Mouse (Mus musculus) fat pad, adult 2 months (tissue): ENCODE data around the gene Sart1.
A peak's percentile ranks its signal among the peaks of the same experiment; 100 is the strongest.
"Not testable (repeated sequence)": the region's sequence is repeated elsewhere in the genome, so short reads cannot be mapped to it uniquely, and the experiment has no call there.

Experiments
- DNase-seq: peaks from one replicate; pipeline ENCODE4 v3.0.0-alpha.2; 2011; ENCODE audit warnings: low read depth, low spot score; ENCODE audit errors: extremely low read depth

Sart1 gene

DNA sequence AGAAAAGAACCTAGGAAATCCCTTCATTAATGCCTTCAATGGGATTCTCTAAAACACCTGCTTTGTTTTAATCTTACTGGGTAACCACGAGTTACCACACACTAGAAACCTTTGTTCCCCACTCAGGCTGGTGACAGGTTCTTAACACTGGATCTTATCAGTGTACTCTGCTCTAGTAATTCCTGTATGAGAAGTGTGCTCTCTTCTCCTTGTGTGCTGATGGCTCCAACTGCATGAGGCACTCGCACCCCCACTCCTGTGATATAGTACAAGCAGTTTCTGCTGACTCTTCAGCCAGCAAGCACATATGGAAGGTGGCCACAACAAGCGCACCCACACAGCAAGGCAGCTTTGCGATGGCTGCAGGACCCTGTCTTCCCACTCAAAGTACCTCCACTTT is 14.3 kb downstream of the Sart1 start:
- DNase-seq: no peak

DNA sequence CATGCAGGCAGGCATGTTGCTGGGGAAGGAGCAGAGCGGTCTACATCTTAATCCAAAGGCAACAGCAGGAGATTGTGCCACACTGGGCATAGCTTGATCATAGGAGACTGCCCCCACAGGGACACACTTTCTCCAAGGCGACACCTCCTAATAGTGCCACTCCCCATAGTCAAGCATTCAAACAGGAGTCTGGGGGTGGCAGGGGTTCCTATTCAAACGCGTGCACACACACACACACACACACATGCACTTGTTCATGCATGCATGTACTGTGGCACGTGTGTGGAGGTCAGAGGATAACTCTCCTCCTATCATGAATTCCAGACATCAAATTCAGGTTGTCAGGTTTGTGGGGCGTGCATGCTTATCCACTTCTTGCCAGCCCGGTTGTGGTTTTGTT is 15.8 kb downstream of the Sart1 start:
- no peak for DNase-seq

DNA sequence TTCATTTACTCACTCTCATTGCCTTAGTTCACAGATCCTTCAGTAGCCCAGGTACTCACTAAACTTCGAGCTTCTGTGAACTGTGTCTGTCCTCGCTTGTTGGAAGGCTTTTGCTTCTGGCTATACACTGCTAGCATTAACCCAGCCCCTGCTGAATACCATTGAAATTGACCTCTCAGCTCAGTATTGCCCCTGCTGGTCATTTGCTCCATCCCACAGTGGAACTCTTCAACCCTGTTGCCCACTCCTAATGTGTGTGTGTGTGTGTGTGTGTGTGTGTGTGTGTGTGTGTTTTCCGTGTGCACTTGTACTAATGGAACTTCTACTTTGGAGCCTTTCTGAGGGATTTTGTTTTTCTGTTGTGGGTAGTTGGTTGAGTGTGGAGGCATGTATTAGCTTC is 17.6 kb downstream of the Sart1 start:
- no peak for DNase-seq

DNA sequence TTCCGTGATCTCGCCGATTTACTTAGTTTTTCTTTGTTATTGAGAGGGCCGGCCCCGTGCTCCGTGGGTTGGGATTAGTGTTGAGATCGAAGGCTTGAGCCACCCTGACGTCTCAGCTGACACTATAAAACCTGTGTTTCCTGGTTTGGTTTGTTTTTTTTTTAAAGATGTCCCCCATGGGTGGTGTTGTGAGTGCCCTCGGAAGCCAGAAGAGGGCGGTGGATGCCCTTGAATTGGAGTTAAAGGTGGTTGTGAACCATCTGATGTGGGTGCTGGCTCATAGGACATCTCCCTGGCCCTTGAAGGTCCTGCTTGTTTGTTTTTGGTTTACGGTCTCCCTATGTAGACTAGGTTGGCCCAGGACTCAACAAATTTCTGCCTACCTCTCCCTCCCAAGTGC is 21.0 kb downstream of the Sart1 start:
- no peak for DNase-seq

DNA sequence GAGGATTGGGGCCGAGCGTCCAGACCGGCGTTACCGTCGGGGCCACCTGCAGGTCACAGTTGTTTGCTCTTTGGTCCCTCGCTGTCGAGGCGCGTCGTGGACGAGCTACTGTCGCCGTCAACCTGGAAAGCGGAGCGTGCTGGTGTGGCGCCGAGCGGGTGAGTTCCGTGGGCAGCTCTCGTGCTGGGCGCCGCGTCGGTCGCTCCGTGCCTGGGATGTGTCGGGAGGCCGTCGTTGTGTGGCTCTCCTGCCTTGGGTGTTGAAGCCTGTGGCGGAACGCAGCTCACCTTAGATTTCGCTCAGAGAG is 21.5 kb downstream of the Sart1 start, which contains the start of gene Banf1:
Gene Banf1 (minus strand): TSS at position 116 of the 307 bp plus-strand sequence.
- no peak for DNase-seq

DNA sequence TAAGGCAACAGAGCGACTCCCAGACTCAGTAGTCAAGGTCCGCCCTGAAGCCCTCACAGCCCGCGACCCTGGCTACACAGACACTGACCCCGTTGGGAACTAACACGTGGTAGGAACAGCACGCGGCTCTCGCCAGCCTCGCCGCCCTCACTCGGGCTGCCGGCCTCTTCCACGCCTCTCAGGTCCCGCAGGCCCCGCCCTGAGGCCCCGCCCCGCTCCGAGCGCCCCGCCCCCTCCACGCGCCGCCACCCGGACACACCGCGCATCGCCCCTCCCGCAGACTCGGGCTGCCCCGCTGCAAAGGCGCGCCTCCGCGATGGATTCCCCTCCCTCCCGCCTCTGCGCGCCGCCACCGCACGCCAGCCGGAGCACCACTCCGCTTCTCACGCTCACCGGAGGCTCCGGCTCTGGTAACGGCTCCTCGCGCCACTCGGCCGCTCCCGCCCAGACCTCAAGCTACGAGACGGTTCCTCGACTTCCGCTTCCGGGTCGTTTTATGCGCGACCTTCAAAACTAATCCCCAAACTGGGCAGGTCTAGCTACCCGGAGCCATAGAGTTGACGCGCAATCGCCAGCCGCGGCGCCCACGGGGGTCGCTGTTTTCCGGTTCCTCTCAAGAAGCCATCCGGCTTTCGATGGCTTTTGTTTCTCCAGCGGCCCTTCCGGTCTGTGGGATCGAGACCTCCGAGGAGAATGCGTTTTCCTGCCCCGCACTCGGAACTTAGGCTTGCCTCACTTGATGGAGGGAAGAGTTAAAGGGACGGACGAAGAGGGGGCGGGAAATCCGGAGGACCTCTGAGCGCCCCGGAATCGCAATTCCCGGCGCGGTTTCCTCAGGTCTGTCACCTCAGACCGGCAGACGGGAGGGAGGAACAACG is 22.1 kb downstream of the Sart1 start, which contains the start of gene Eif1ad:
Gene Eif1ad (plus strand): TSS at position 567 of the 878 bp plus-strand sequence.
- peak; percentile 76 for DNase-seq

DNA sequence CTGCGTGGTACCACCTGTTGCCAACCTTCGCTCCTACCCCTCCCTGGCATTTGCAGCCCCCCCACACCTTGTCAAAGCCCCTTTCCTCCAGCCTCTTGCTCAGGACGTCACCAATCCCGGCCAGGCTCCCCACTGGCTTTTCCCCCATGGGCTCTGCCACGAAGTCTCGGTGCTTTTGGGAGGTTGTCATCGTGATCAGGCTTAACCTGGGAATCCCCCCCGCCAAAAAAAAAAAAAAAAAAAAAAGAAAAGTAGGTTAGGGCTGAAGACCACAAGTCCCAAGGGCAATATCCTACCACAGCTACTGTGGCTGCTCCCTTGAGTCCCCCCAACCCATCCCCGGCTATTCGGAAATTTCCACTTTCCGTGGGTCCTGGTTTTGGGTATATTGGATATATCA is 22.8 kb downstream of the Sart1 start:
- no peak for DNase-seq

DNA sequence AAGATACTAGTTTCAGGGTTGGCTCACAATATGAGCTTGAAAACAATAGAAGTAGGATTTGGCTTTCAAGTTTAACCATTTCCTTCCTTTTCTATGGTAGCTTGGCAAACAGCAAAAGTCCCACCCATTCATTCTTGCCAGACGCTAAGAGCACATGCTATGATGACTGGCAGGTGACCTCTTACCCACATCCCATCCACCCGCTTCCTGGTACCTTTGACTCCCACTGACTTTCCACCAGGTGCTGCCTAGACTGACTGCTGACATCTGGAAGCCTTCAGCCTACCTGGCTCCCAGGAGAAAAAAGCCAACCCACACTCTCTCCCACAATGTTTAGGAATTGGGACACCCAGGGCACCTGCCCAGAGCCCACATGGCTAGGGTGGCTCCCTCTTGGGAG is 24.4 kb downstream of the Sart1 start:
- no peak for DNase-seq

DNA sequence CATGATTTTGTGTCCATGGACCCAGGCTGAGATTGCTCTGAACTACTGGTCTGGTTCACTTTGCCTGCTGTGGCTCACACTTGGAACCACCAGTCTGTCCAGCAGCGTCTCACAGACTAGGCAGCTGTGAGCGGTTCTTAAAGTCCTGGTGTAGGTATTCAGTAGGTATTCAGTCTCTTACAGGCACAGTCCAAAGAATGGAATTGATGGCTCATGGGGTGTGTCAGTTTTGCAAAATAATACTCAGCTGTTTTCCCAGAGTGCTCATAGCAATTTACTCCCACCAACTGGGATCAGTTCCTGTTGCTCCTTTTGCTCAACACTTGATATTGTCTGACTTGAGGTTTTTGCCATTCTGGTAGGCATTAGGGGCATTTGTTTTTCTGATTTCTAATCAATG is 26.3 kb downstream of the Sart1 start:
- no peak for DNase-seq

DNA sequence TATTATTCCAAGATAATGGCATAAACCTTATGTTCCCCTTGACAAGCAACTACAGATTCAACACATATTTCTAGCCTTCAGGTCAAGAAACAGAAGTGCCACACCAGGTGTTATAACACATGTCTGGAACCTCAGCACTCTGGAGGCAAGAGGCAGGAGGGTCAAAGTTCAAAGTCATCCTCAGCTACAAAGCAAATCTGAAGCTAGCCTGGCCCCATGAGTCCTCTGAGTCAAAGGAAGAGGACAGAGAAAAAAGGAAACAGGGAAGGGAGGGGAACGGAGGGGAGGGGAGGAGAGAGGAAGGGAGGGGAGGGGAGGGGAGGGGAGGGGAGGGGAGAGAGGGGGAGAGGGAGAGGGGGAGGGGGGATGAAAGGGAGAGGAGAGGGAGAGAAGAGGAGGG is 32.4 kb downstream of the Sart1 start:
- no peak for DNase-seq

DNA sequence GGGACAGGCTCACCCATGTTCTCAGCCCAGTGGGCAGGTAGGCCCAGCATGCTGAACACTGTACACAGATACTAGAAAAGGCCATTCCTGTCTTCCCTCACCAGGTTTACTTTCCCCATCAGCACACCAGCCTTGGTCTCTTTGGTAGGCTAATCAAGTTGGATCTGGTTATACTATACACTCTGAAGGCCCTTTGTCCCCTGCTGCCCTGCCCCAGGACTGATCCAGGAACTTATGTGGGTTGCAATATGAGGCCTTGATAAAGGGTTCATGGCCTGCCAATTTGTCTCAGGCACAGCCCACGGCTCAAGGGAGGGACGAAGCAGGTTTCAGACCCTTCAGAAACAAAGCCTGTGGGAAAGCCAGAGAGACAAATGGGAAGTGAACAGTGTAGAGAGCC is 34.9 kb downstream of the Sart1 start:
- DNase-seq: no peak

DNA sequence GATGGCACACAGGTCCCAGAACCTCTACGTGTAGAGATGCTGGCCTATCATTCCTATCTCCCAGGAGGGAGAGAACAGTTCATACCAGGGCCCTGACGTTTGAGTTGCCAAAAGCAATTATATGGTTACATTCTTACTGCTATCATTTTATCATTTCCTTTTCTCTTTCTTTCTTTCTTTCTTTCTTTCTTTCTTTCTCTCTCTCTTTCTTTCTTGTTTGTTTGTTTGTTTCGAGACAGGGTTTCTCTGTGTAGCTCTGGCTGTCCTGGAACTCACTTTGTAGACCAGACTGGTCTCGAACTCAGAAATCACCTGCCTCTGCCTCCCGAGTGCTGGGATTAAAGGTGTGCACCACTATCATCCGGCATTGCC is 39.0 kb downstream of the Sart1 start, which contains the start of gene Cst6:
Gene Cst6 (minus strand): TSS at position 73 of the 372 bp plus-strand sequence.
- not testable (repeated sequence) for DNase-seq

DNA sequence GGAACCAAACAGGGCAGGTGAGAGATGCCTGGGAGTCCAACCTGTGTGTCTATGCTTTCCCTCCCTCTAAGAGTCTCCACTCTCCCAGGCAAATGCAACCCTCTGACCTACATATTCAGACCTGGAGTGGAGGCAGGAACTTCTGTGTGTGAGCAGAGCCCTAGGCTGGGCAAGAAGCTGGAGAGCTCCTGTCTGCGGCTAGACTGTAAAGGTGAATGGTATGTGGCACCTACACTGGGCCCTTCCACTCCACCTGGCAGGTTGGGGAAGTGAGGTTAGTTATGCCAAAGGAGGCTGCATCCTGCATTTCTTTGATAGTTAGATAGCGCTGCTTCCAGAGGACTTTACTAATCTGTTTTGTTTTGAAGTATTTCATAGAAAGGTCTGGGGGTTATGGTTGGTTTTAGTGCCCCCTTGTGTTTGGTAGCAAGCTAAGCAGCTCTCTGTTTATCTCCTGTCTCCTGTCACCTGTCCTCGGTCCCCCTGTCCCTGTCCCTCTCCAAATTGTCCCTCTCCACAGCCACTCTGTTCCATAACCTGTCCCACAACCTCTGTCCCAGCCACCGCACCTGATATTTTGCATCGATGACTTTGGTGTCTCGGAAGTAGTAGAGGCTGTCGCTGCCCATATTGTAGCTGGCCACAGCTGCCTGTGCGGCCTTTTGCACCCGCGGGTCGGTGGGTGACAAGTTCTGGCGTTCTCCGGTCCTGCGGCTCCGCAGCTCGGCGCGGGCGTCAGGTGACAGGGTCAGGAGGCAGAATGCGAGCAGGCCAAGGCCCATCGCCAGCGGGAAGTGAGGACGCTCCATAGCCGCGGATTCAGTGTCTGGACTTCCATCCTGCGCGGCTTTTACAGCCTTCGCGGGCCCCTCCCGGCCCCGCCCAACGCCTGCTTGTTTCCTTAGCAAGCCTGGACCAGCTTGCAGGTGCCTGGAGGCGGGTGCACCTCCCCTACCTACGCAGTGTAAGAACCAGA is 39.7 kb downstream of the Sart1 start:
- no peak for DNase-seq

DNA sequence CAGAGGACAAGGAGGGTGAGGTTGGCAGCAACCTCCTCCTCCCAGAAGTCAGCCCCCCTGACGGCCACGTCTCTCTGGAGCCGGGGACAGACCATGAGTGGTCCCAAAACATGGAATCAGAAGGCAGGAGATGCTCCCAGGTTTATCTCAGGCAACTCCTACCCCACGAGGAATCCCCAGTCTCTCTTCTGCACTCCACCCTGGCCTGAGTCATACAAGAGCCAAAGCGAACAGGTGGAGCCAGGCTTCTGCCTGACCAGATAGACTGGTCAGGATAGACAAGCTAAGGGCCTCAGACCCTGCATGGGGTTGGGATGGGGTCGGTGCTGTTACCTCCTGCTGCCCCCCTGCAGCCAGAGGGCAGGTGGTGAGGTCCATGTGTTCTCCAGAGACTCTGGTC is 40.4 kb downstream of the Sart1 start:
- DNase-seq: no peak

DNA sequence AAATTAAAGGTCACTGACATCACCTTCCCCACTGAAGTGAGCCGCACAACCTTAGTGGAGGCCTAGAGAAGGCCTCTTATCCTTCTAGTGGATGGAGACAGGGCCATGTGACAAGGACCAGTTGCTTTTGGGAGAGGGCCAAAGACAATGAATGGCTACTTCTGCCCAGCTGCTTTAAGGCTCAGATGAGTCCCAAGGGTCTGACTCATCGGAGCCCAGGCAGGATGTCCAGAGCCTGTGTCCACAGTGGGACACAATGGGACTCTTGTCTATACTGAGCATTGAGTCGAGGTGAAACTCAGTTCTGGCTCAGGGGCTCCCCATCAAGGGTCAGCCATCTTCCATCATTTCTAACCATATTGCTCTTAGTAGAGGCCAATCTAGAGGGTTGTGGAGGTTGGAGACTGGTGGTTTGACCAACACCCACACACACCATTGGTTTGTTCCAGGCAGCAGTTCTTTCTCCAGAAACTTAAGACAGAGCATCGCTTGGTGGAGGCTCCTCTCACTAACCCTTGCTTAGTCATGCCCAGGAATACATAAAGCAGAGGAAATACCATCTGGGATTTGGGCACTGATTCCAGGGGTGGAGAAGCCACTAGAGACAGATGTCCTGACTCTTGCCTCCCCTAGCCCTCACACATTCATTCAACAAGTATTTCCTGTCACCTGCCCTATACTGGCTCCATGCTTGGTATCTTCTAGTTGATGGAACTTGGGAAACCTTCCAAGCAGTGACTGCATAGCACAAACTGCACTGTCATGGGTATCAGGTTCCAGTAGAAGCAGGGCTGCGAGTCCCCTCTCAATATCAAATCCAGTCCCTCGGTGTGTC is 43.0 kb downstream of the Sart1 start:
- no peak for DNase-seq

DNA sequence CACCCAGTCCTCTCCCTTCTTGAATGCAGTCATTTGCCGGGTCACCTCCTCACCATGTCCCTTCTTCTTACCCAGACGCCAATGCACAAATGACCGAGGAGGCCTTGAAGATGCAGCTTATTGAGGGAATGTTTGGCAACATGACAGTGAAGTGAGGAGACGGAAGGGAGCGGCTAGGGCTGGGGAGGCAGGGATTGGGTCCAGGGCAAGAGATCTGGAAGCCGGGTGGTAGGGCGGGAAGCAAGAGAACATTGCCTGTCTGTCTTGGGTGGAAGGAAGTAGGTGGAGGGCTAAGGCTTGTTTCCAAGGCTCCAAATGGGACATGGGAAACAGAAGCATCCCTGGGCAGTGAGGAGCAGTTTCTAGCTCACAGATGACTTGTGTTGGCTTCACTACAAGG is 47.1 kb downstream of the Sart1 start:
- DNase-seq: no peak

DNA sequence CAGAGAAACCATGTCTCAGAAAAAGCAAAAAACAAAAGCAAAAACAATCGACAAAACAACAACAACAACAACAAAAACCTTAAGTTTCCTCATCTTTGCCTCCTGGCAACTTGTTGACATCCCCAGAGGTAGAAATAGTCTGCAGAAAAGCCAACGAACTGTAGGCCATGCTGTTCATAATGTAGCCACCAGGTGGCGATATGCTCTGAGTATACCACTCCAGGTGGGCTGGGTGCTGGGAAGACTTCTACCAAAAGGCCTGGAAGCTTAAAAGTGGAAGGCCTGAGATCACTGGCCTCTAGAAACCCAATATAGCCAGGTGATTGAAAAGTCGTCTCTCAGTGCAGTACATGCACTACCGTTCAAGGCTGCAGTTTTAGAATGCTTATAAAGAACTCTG is 50.5 kb downstream of the Sart1 start:
- DNase-seq: no peak

DNA sequence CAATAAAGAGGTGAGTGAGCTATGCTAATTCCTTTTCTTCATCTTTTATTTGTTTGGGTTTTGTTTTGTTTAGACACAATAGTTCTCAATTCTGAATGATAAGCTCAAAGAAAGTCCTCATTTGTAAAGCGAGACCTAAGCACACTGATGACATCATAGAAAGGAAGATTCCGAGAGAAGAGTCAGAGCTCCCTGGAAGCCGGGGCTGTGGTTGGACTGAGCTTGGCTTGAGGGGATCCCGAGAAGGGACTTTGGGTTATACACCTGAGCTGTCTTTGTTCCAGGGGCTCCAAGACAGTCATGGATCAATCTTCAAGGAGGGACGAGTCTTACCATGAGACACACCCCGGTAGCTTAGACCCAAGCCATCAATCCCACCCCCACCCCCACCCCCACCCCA is 53.1 kb downstream of the Sart1 start, which contains the start of gene Catsper1:
Gene Catsper1 (plus strand): TSS at position 301 of the 400 bp plus-strand sequence.
- no peak for DNase-seq

DNA sequence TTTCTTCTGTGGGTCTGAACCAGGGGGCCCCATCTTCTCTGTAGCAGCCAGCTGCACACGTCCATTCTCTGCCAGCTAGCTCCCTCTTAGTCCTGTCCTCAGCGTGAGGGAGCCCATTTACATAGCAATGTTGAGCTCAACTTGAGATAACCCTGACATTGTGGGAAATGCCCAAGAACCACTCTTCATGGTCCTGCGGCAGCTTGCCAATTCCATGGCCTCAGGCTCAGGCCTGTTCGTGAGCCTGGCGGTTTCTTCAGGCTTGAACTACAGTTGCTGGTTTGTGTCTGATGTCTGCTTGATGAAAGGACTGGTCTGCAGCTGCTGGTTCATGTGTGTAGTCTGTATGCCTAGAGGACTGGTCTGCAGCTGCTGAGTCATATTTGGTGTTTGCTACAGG is 53.8 kb downstream of the Sart1 start:
- no peak for DNase-seq

DNA sequence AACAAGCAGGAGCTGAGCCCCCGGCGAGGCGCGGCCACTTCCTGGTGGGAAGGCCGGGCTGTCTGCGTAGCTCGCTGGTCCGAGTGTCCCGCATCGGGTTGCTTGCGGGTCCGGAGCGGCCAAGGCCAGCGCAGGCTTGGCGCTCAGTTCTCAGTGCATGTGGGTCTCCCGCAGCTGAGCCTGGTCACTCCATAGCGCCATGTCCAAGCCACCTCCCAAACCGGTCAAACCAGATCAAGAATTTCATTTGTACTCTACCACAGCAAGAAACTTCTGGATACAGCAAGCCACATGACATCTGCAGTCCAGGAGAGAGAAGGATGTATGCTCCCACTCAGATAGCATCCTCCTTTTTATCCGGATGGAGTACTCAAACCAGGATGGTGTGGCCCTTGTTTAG is 60.5 kb downstream of the Sart1 start:
- DNase-seq: no peak
